Mouse (Mus musculus) adrenal gland, postnatal 10 days (tissue): ENCODE results near the gene Rasal3. TPM values are rescaled to one million over a fixed set of nuclear protein-coding genes. Genes with fewer than 3 reads are reported as not detected.

ENCODE experiments used
- DNase-seq: peaks from one replicate; pipeline ENCODE4 v3.0.0; 2021; ENCODE audit warnings: mixed read lengths
- total RNA-seq, 2 experiments: library from RNA; stranded (reverse); gene quantifications; 2 replicates each; pipeline ENCODE4 v1.2.3; 2021

The Rasal3 gene
- total RNA-seq, 2 experiments from 2014 or later = 4.5 to 4.9 TPM

DNA sequence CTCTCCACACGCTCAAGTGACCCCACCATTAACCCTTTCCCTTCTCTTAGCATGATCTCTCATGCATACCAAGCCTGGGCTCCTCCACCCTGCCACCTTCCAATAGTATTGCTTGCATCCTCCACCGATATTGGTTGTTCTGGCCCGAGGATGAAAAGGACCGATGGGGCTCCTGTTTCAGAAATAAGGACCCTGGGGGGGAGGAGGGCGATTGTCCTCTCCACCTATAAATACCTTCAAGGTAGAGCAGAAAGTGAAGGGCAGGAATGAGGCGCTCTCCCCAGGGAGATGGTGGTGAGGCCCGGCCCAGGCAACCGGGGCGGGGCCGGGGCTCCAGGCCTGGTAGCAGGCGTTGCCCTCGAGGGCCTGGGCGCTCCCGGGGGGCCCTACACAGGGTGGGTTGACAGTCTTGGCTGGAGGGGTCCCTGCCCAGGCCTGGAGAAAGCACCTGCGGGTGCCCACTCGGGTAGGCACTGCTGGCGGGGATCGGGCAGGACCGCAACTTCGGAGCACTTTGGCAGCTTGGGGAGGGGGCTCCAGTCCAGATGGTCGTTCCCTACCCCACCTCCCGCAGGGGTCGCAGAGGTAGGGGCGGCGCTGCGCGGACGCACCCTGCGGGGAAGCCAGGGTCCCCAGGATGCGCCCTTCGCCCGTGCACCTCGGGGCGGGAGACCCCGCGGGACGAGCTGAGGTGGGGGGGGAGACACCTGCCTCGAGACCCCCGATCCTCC is 14.8 kb downstream of the Rasal3 start:
- DNase-seq = peak; percentile 59

DNA sequence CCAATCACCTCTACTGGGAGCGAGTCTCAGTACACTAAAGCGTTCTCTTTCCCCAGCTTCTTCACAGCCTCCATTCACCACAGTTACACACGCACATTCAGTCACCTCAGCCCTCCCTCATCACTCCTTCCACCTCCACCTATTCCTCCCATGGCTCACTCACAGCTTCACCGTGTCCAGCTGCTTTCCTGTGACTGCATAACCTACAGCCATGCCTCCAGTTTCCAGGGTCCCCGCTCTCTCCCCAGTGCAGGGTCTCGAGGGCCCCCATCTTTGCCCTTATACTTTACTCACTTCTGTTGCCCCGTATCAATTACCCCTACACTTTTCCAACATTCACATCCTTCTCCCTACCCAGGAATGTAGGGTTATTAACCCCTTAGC is 15.4 kb downstream of the Rasal3 start:
- no peak for DNase-seq

DNA sequence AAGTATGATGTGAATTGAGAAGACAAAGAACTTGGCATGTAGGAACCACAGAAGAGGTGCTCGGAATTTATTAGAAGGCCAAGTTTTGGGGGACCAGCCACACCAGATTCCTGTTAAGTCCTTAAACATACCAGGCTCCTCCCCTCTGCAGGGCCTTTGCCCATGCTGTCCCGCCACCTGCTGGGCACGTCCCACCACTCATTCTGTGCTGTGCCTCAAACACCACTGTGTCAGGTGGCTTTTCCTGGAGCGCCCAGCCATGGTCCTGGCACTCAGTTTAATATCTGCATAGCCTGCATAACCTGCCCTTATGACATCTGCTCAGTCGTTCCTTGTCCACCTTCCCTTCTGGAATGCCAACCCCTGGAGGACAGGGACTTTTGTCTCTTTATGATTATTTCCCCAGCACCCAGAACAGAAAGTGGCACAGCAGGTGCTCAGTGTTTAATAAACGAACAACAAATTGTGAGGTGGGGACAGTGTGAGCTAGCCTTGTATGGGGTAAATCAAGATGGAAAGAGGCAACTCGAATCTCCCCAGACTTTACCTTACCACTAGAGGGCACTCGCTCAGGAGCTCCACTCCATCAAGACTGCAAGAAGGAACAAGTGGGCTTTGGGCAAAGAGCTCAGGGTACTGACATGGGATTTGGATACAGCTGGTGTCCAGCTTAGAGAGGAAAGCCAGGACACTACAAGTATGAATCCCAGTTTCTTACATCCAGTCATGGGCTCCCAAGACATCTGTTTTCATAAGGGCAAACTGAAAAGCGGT is 16.5 kb downstream of the Rasal3 start:
- DNase-seq = no peak

DNA sequence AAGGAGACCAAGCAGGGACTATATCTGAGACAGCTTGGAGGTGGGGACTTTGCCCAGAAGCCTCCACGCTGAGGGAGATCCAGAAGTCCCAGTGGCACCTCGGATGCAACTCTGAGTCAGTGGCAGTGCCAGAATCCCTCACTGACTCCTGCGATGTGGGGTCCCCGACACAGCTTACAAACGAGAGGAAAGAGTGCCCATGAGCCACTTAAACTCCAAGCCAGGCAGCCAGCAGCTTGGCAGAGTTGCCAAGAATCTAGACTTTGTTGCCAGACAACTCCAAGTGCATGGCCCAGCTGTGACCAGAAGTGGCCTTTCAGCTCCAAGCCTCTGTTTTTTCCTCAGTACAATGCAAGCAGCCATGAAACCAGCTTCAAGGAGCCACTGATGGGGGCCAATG is 19.7 kb downstream of the Rasal3 start:
- DNase-seq = peak; percentile 42

DNA sequence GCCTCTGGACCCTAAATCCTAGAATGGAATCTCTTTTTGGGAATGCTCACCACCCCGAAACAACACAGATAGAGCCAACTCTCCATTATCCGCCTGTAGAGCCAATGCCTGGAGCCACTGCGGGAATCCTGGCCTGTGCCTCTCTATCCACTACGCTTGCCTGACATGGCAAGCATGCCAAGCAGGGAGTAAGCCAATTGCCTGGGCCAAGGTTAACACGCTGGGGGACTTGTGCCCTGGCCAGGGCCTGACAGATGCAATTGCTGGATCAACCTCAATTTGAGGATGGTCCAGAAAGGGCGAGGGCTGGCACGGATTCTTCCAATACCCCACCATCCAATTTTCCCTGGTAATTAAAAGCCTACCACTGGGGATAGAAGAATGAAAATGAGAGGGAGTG is 20.8 kb downstream of the Rasal3 start:
- DNase-seq = peak; percentile 72

DNA sequence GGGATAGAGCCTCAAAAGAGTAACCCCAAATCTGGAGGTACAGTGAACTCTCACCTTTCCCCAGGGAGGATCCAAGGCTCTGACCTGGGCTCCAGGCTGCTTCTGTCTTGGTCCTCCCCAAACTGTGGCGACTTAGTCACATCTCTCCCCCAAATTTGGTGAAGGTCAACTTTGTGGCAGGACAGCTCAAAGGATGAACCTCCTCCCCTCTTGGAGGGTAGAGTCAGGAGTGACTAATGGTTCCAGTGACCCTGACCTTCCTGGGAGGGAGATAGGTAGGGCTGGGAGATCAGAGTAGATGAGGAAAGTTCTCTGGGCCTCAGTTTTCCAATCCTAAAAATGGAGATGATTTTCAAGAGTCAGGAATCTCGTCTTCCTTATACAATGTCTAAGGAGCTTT is 24.6 kb downstream of the Rasal3 start:
- DNase-seq = no peak

DNA sequence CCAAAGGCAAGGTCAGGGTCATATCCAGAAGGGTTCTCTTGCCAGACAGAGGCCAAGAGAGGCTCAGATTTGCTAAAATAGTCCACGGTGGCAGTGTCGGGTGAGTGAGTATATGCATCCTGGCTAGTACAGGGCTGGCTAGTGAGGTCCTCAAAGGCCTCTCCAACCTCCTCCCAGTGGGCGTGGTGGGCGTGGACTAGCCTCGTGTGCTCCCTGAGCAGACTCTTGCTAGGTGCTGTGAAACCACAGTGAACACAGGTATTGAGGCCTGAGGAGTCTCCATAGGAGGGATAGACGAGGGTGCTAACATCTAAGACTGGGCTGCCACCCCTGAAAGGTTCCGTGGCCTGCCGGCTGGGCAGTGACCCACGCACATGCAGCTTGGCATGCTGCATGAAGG is 26.2 kb downstream of the Rasal3 start:
- no peak for DNase-seq

DNA sequence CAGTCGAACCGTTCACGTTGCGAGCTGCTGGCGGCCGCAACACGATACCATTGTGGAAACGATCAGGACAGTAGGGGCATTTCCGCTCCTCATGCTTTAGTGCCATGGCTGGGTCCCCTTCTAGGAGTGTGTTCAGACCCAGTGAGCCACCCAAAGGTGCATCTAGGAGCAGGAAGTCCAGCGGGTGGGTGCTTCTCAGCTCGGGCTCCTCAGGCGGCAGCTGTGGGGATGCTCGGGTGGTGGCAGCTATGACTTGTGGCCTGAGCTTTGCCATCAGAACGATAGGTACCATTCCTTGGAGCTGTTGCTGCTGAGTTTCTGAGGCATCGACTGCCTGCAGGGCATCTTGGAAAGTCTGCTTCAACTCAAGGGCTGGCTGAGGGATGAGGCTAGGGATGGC is 26.9 kb downstream of the Rasal3 start:
- DNase-seq = no peak

DNA sequence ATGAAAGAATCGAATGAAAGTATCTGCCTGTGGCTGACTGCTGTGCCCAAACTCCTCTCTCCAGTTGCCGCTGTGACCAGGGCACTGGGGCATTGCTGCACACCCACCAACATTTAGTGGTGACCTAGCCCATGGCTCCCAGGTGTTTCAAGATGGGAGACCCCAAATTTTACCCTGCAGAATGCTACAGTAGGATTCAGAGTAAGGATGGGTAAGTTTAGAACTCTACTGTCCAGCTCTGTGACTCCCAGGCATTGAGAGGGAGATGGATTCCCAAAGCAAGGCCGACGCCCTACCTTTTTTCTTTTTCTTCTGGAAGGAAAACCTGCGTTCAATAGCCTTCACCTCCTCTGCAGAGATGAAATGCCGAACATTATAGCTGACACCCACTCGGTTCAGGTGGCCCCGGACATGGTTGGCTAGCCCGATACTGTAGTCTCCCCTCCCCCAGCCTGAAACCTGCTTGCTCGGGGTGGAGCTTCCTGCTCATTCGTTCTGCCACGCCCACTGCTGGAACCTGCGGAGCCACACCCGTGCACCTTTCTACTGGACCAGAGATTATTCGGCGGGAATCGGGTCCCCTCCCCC is 34.3 kb downstream of the Rasal3 start:
- no peak for DNase-seq

DNA sequence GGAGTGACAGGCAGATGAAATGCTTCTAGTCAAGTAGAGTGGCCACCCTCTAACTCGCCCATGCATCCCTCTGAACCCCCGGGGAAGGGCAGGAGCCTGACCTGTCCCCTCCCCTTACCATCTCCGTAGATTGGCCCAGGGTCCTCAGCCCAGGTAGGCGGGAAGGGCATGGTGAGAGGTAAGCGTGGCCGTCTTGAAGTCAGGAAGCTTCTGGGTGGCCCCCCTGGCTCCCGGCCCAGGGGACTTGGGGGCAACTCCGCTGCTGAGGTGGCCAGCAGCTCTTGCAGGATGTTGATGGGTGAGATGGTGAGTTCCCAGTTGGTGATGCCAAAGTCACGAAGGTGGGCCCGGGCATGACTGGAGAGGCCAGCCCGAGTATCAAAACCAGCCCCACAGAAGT is 35.7 kb downstream of the Rasal3 start:
- DNase-seq = no peak

DNA sequence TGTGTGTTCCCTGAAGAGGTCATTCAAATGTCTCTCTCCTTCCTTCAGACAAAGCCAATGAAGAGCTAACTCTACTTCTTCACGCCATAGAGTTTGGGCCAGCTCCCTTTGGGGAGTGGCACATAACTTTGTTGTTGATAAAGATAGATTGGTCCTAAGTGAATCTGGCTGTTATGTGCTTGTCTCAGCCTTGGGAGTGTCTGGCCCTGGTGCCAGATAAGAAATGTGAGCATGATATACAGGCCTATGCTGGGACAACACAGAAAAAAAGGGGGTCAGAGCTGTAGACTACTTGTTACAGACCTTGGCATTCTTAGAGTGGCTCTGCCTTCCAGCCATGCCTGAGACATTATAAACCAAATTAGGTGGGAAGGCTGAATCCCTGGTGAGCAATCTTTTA is 38.1 kb downstream of the Rasal3 start:
- no peak for DNase-seq

DNA sequence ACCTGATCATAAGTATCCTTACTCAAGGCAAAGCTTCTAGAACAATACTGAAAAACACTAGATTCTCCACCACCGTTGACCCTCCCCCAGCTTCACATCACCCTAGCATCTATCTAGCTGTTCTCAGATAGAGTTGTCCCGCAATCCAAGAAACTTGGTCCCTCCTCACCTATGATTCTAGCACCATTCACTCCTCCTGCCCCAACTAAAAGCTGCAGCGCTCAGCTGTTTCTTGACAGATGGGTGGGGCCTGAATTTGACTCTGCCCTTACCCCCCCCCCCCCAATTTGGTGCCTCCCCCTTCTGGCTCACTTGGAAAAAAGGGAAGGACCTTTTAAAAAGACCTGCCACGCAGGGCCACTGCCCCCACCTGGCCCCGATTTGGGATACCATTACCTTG is 38.5 kb downstream of the Rasal3 start:
- DNase-seq = no peak

DNA sequence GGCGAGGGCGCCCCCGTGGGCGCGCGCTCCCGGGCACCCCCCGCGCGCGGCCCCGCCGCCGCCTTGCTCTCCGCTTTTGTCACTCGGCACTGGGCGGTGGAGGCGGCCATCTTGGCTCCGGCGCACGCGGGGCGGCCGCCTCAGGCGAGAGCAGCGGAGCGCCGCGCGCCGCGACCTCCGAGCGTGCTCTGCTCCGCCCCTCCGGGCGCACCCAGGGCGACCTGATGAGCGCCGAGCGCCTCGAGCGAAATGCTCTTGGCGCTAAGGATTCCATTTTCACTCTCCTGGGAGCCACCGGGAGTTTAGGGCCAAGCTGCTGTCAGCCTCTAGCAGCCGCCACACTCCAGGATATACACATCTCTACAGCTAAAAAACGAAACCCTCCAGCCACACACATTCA is 39.1 kb downstream of the Rasal3 start:
- DNase-seq = peak; percentile 95

DNA sequence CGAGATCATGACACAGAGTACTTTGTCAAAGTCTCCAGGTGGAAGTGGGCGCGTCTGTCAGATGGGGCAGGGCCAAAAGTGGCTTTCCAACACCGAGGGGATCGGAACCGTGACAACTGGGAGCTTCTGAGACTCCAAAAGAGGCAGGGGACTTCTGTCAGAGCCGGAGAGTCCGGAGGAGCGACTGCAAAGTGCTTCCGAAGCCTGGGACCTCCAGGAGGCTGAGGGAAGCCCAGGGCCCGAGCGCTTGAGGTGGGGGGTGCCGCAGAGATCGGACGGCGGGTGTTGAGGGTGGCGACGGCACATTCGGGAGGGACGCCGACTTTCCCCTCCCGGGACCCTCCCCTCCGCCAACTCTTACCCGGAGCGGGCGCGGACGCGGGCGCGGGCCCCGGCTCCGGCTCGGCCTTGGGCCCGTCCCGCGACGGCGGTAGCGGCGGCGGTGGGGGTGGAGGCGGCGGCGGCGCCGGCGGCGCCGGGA is 39.5 kb downstream of the Rasal3 start:
- no peak for DNase-seq

DNA sequence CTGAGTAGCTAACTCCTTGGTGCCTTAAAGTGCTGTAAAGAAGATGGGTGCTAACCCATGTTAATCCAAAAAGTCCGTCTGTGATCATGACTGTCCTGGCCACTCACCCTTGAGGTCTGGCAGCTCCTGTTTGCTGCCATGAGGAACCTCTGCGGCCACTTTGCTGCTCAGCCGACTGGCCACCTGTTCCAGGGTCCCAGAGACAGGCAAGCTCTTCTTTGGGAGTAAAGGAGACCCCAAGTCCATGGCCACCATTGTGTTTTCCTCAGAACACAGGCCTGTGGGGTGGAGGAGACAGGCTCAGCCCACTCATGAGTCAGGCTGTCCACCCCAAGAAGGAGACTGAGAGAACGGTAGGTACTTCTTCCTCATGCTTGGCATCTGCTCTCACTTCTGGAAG is 40.7 kb downstream of the Rasal3 start:
- no peak for DNase-seq

DNA sequence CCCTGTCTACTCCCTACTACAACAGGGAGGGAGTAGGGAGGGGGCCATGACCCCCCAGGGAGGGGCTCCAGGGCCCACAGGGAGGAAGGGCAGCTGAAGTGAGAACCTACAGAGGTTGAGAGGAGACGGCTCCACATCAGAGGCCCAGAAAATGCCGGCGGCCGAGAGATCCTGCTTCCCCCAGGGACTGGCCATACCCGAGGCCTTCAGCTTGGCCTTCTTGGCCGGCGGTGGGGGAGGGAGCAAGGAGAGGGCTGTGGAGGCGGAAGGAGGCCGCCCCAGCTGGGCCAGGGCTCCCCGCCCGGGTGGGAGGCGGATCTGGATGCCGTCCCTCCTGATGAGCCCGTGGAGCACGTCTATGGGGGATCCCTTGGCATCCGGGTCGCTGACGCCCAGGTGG is 43.5 kb downstream of the Rasal3 start:
- peak; percentile 75 for DNase-seq

DNA sequence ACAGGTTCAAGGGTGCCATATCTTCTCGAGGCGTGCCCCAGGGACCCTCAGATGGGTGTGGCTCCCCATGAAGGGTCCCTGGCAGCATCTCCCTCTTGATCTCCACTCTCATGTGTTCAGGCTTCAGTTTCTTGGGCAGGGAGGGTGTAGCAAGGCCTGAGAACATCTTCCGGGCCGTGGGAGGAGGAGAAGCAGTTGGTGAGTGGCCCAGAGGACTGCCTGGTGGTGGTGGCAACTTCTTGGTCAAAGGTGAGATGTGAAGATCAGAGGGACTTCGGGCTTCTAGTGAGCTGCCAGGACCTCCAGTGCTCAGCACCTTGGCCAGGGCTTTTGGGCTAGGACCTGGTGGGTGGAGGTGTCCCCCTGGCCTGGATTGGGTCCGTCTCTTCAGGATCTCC is 44.4 kb downstream of the Rasal3 start:
- DNase-seq = no peak

DNA sequence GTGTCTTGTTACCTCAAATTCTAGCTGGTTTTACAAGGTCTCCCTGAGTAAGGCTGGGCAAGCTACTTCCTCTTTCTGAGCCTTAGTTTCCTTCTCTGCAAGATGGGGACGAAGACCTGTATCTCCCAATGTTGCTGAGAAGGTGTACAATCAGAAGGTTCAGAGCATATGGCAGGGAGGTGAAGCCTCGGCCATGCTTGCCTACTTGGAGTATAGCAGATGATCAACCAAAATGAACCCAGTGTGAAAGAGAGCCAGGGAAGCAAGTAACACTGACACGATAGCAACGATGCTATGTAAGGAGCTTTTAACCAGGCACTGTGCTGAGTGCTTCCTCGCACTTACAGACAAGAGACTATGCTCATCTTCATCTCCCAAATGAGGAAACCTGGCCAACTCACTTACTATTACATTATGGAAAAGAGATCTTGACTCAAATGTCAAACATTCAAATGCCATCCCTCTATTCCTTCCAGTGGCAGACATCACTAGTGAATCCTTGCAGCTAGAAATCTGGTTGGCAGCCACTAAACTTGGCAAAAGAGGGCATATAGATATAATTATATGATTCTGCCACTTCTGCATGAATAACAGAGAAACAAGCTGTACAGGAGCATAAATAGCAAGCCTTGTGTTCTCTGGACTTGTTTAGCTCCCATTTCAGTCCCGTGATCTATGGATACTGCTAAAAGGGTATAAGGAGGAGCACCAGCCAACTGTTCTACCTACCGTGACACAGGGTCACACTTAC is 45.0 kb downstream of the Rasal3 start:
- no peak for DNase-seq

DNA sequence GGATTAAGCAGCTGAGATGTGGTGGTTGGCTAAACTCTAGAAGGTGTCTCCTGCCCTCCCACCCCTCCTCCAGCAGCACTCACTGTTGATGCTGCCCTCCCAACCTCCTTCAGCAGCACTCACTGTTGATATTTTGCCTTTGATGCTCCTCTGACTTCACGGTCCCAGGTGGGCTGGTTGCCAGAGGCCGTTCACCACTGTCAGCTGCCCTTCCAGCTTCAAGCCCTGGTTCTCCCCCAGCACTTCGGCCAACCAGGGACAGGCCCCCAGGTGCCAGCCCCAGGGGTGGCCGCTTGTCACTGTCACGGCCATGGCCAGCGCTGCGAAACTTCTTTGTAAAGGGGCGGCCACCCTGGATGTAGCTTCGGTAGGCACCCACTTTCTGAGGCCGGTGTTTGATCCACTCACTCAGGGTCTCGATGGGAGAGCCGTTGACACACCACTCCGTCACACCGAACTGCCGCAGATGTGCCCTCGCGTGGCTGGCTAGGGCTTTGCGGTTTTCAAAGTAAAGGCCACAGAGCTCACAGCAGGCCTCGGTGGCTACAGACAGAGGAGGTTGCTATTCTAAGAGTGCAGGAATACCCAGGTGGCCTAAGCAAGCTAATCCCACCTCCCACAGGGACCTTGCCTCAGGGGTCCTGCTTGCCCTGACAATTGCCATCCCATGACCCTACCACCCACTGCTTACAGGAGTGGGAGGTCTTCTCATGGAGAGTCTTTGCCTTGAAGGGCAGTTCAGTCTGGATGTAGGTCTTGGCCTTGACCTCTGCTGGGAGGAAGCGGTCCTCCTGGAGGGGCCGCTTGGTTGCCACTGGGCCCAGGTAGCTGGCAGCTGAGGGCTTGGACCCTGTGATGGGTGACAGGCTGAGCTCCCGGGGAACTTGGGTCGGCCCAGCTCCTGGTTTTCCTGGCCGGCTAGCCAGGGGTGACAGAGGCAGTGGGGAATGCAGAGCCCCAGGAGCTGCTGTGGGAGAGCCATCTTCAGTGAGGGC is 46.3 kb downstream of the Rasal3 start:
- peak; percentile 64 for DNase-seq

DNA sequence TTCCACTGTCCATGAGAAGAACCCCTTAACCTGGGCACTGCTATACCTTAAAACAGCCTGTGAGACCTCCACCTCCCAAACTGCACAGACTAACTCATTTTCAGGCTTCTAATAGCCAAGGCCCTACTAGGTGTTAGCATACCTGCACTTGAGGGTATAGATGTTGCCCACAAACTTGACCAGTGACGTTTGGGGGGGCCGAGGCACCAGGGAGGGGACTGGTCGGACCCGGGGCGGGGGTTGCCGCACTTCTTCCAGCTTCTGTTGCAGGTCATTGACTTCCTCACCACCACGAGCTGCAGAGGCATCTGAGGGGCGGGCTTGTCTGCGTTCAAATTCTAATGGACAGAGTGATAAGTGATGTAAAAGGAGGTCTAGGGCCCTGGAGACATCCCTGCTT is 47.1 kb downstream of the Rasal3 start:
- no peak for DNase-seq

DNA sequence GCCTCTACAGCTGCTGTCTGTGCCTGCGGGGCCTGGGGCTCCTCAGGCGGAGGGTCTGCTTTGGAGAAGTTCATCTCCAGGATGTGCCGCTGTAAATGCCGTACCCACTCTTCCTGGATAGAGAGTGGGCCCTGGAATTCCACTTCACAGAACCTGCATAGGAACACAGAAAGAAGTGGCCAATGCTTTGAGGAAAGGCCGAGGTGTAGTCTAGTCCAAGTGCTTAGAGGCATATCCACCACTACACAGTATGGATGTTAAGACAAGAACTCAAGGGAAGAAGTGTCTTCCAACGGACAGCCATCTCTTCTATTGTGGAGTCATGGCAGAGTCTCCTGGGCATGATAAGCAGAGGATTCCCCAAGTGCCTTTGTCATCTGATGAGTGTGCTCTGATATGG is 48.4 kb downstream of the Rasal3 start:
- DNase-seq = no peak

DNA sequence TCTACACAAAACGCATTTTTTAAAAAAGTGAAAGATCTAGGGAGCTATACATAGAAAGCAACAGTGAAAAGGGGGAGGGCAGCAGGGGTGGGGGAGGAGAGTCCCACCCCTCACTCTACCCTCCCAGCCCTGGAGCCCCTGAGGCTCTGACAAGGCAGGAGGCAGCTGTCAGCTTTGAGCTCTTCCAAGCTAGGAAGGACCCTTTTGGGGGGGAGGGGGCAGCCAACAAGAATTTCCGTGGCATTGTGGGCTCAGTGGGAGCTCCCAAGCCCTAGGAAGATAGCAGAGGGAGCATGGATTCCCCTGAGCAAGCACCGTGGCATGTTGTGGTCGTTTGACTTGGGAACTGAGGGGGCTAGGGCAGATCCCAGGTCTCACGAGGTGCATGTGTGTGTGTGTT is 49.2 kb downstream of the Rasal3 start:
- DNase-seq = no peak
